8 mouse cellular contexts compared by ENCODE assay signal in genomic region chr6:134207391-134208179, GRCm38 (mm10).
A peak's percentile ranks its signal among the peaks of the same experiment; 100 is the strongest.
DNase-seq lines count a peak whose midpoint lies in the region; ATAC-seq and TF ChIP-seq lines count a peak whose summit lies in the region.

No protein-coding gene starts in this region.

- TF ChIP-seq CTCF in layer of hippocampus, adult 2 months (conservative IDR thresholded peaks at IDR 0.05), result no peak
- TF ChIP-seq CTCF in midbrain, postnatal 0 days (IDR thresholded peaks at IDR 0.05), result no peak

- peak; percentile 58 for ATAC-seq in embryonic facial prominence, embryonic 11.5 days (replicated peaks; ENCODE audit: insufficient number of reproducible peaks, low FRiP score, low TSS enrichment, low read depth)
- peak; percentile 54; the same call in 1 of the 2 replicates for ATAC-seq in heart, embryonic 14.5 days (ENCODE audit: insufficient number of reproducible peaks, insufficient read depth, low FRiP score, low read depth)
- peak; percentile 75 for ATAC-seq in midbrain, postnatal 0 days (ENCODE audit: low FRiP score)

- no peak overlapping the region for H3K27ac ChIP-seq in embryonic facial prominence, embryonic 11.5 days (replicated peaks; ENCODE audit: low read depth, low read length)
- H3K27ac ChIP-seq in embryonic facial prominence, embryonic 10.5 days (replicated peaks), result no peak overlapping the region
- peak overlapping the region; percentile 42 to 55; a peak in 3 of 4 replicates for H3K27ac ChIP-seq in heart, embryonic 14.5 days (replicated peaks in 1 of 2; ENCODE audit: control insufficient read depth in 1 of 2, insufficient read depth in 1 of 2, low read depth in 2 of 2, low read length in 2 of 2)
- H3K27ac ChIP-seq in layer of hippocampus, adult 2 months, result no peak overlapping the region; the same call in 1 of the 2 replicates
- peak overlapping the region; percentile 43; the same call in 1 of the 2 replicates for H3K27ac ChIP-seq in midbrain, postnatal 0 days (ENCODE audit: low read depth, low read length)

- no peaks in the 10 kb centered on the region for H3K36me3 ChIP-seq in embryonic facial prominence, embryonic 11.5 days (replicated peaks; ENCODE audit: control insufficient read depth, insufficient read depth, low read depth, low read length)
- 0 out of 2 replicates have a peak, but pooled peaks cover 8% of the 10 kb centered on the region for H3K36me3 ChIP-seq in embryonic facial prominence, embryonic 10.5 days (replicated peaks)
- peaks cover 4% of the 10 kb centered on the region; the same call in 1 of the 2 replicates for H3K36me3 ChIP-seq in heart, embryonic 14.5 days (ENCODE audit: control insufficient read depth, insufficient read depth, low read length)
- no peaks in the 10 kb centered on the region for H3K36me3 ChIP-seq in midbrain, postnatal 0 days (ENCODE audit: insufficient read depth, low read length)

- no peaks in the 10 kb centered on the region for H3K9me3 ChIP-seq in embryonic facial prominence, embryonic 11.5 days (replicated peaks; ENCODE audit: control insufficient read depth, low read length)
- H3K9me3 ChIP-seq in embryonic facial prominence, embryonic 10.5 days, result no peaks in the 10 kb centered on the region
- no peaks in the 10 kb centered on the region for H3K9me3 ChIP-seq in heart, embryonic 14.5 days (ENCODE audit: control insufficient read depth, low read length)
- no peaks in the 10 kb centered on the region for H3K9me3 ChIP-seq in midbrain, postnatal 0 days (ENCODE audit: low read length)

- no peak overlapping the region for H3K4me2 ChIP-seq in embryonic facial prominence, embryonic 11.5 days (ENCODE audit: low read depth, low read length)
- peak overlapping the region; percentile 54 for H3K4me2 ChIP-seq in heart, embryonic 14.5 days (ENCODE audit: low read length)
- H3K4me2 ChIP-seq in midbrain, postnatal 0 days (ENCODE audit: low read depth, low read length, poor library complexity, severe bottlenecking), result peak overlapping the region; percentile 22; the same call in 1 of the 2 replicates

- no peaks in the 10 kb centered on the region; the same call in 1 of the 2 replicates for H3K4me1 ChIP-seq in embryonic facial prominence, embryonic 11.5 days (ENCODE audit: control insufficient read depth, insufficient read depth, low read length)
- H3K4me1 ChIP-seq in embryonic facial prominence, embryonic 10.5 days, result peaks cover 25% of the 10 kb centered on the region
- peaks cover 39 to 55% of the 10 kb centered on the region in 2 experiments for H3K4me1 ChIP-seq in heart, embryonic 14.5 days (ENCODE audit: control insufficient read depth in 2 of 2, insufficient read depth in 2 of 2, low read length in 2 of 2)
- H3K4me1 ChIP-seq in midbrain, postnatal 0 days (ENCODE audit: insufficient read depth, low read length), result 0 out of 2 replicates have a peak, but pooled peaks cover 4% of the 10 kb centered on the region

- H3K4me3 ChIP-seq in embryonic facial prominence, embryonic 11.5 days (ENCODE audit: low read depth, low read length), result no peak overlapping the region
- no peak overlapping the region for H3K4me3 ChIP-seq in embryonic facial prominence, embryonic 10.5 days
- H3K4me3 ChIP-seq in heart, embryonic 14.5 days (ENCODE audit: control insufficient read depth in 1 of 2, insufficient read depth in 1 of 2, low read depth in 1 of 2, low read length in 2 of 2), result no peak overlapping the region
- H3K4me3 ChIP-seq in layer of hippocampus, adult 2 months, result peak overlapping the region; percentile 19; the same call in 1 of the 2 replicates
- H3K4me3 ChIP-seq in midbrain, postnatal 0 days (ENCODE audit: low read depth, low read length), result no peak overlapping the region

- H3K9ac ChIP-seq in embryonic facial prominence, embryonic 11.5 days (replicated peaks; ENCODE audit: low read length), result no peak overlapping the region
- peak overlapping the region; percentile 45; the same call in 1 of the 2 replicates for H3K9ac ChIP-seq in heart, embryonic 14.5 days (ENCODE audit: low read length)
- no peak overlapping the region for H3K9ac ChIP-seq in midbrain, postnatal 0 days (replicated peaks; ENCODE audit: low read length, poor library complexity, severe bottlenecking)

- WGBS in embryonic facial prominence, embryonic 11.5 days, result 84% methylated on average over 19 of the region's 19 CpGs
- WGBS in embryonic facial prominence, embryonic 10.5 days, result 86% methylated on average over 19 of the region's 19 CpGs
- WGBS in heart, embryonic 14.5 days, result 55% methylated on average over 19 of the region's 19 CpGs
- 66% methylated on average over 19 of the region's 19 CpGs for WGBS in midbrain, postnatal 0 days

- no peaks in the 10 kb centered on the region for H3K27me3 ChIP-seq in embryonic facial prominence, embryonic 11.5 days (ENCODE audit: control insufficient read depth, insufficient read depth, low read length)
- no peaks in the 10 kb centered on the region for H3K27me3 ChIP-seq in embryonic facial prominence, embryonic 10.5 days (replicated peaks; ENCODE audit: low read depth, poor library complexity, severe bottlenecking)
- no peaks in the 10 kb centered on the region for H3K27me3 ChIP-seq in heart, embryonic 14.5 days (ENCODE audit: control insufficient read depth, insufficient read depth, low read length)
- no peaks in the 10 kb centered on the region for H3K27me3 ChIP-seq in midbrain, postnatal 0 days (ENCODE audit: insufficient read depth, low read length)

- DNase-seq in embryonic facial prominence, embryonic 11.5 days (ENCODE audit: low spot score), result peak; percentile 13
- DNase-seq in embryonic facial prominence, embryonic 10.5 days (ENCODE audit: low spot score), result no peak
- DNase-seq in urinary bladder, postnatal 4 days (ENCODE audit: low spot score in 2 of 2), result peak; percentile 49 to 66
- no peak for DNase-seq in urinary bladder, adult 2 months (ENCODE audit: low spot score)
- DNase-seq in layer of hippocampus, adult 2 months (ENCODE audit: low spot score in 2 of 2), result peak; percentile 39 to 60
- DNase-seq in midbrain, postnatal 0 days (ENCODE audit: low spot score), result peak; percentile 91
- DNase-seq in thymus, postnatal 0 days (ENCODE audit: low spot score), result no peak

Comparison
In these comparisons a context has a peak if more than half of its experiments do, and no peak if none do; other contexts are left out.
1. DNase-seq: peak in embryonic facial prominence, embryonic 11.5 days (single experiment), urinary bladder, postnatal 4 days (2 of 2), layer of hippocampus, adult 2 months (2 of 2) and midbrain, postnatal 0 days (single experiment); none in embryonic facial prominence, embryonic 10.5 days (single experiment), urinary bladder, adult 2 months (single experiment) and thymus, postnatal 0 days (single experiment).
2. H3K27ac ChIP-seq: peak in heart, embryonic 14.5 days (2 of 2) and midbrain, postnatal 0 days (single experiment); none in embryonic facial prominence, embryonic 11.5 days (single experiment), embryonic facial prominence, embryonic 10.5 days (single experiment) and layer of hippocampus, adult 2 months (single experiment).
3. Peak in every context shown above with its lines, with median percentiles within 50 percentile points of each other: ATAC-seq.